Mouse (Mus musculus) adrenal gland, adult 2 months (tissue): ENCODE measurements around the gene Nxt1. TPM values are rescaled to one million over a fixed set of nuclear protein-coding genes. Genes with fewer than 3 reads are reported as not detected.

ENCODE experiments used
- DNase-seq: peaks from one replicate; pipeline ENCODE4 v3.0.0; 2021
- long read RNA-seq: library from polyadenylated mRNA; stranded (forward); transcript quantifications from one replicate; pipeline ENCODE4 v2.0.0, GENCODE M21; 2021
- polyA plus RNA-seq: library from polyadenylated mRNA; depleted of rRNA; stranded (reverse); fragments of >200 nt; gene quantifications from 2 replicates; pipeline ENCODE4 v1.2.3, GENCODE M21; 2012; rRNA removed
- total RNA-seq, 2 experiments: library from RNA; stranded (reverse); gene quantifications; 2 replicates each; pipeline ENCODE4 v1.2.3; 2021

Nxt1 gene
- total RNA-seq: 10 to 100 TPM; 15.8 to 20.6 TPM
- polyA plus RNA-seq: 10.9 and 11.1 TPM in 2 replicates
- long read RNA-seq, transcript Nxt1-201 (2 exons, 956 nt): major isoform, 12 of 15 reads
- long read RNA-seq, partial matches to known transcripts: 0 of 15 reads
- long read RNA-seq, other reads (novel, unspliced or antisense): 2 of 15 reads

DNA sequence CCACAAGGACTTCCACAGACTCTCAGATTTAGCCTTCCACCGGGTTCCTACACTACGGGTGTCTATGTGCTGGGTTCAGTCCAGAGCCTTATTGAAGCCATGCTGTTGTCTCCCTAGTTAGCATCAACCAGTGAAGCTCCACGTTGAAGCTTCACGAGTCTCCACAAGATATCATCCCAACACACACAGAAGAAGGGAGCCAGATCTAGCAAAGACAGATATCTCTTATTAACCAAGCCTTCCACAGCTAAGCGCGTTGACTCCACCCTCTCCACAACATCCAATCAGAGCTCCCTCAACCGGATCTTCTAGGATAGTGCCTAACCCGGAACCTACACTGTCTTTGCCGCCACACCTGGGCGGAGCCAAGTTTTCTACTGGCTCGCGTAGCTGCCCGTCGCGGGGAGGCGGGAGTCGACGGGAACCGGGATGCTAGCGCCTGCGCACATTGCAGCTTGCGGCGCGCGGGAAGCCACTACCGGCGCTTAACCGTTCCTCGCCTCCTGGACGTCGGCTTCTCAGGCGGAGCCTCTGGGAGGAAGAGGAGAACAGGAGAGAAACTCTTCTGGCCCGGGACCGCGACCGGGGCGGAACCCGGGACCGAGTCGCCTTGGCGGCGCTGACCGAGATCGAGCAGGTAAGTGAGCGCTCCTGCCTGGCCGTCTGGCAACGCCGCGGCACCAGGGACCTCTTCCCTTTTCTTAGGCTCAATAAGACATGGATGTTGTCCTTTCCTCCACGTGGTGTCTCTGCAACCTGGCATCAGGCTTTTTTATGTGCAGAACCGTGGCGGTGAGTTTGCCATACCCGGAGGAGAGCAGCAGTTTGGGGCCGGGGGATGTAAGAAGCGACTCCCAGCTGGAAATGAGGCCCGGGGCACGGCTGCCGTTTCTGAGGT is at the start of gene Nxt1:
Nxt1 (plus strand) TSS at position 403 of the 898 bp plus-strand sequence.
- peak; percentile 100 for DNase-seq

DNA sequence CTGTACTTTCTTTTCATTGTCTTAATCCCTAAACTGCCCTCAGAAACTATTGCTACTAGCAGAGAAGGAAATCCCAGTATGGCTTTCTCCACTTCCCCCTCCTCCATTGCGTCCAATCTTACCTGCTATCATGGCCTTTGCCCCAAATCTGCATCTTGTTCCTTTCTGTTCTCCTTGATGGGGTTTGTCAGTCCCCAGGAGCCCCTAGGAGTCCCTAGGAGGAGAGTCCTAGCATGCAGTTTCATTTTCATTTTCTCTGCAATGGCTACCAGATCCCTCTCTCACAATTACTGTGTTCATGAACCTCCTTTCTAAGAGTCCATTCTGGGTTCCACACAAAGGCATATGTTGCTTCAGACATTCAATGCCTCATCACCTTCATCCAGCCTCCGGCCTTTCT is 49.3 kb upstream of the Nxt1 start:
- DNase-seq: no peak

DNA sequence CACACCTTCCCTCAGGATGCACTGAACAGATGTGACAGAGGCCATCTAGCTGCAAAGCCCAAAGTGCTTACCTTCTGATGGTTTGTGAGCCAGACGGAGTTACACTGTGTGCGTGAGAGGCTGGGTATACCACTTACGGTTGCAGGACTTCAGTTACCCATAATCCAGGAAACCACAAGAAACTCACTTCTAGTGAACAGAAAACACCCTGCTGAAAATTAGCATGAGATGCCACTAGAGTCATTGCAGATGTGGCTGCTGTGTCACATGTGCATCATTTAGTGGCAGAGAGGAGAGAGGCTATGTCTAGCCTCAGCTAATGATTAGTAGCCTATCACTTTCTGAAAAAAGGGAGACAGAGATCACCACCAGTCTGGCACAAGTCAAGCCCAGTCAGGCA is 47.9 kb upstream of the Nxt1 start:
- DNase-seq: no peak

- peak; percentile 82 for DNase-seq
These were observed 45.4 kb upstream of the Nxt1 start for GRCm38 (mm10) chr2:148627011-148627471.

GRCm38 (mm10) chr2:148631011-148631410 is 41.4 kb upstream of the Nxt1 start:
- DNase-seq: no peak

DNA sequence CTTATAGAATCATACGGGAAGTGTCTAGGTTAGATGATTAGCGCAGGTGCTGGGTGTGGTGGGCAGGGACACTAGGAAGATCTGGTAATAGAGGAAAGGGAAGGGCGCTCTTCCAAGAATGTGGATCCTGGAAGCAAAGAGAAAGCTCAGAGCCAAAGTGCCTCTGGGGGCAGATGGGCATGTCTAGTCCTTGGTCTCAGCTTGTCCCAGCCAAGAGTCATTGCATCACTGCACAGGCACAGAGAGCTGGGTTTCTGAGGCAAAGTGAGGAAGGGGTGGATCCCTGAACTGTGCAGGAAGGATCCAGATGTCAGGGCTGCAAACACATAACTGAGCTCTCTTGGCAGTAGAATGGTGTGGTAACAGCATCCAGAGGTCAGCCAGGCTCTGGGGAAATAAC is 40.8 kb upstream of the Nxt1 start:
- peak; percentile 31 for DNase-seq

GRCm38 (mm10) chr2:148634466-148634865 is 37.9 kb upstream of the Nxt1 start:
- no peak for DNase-seq

- no peak for DNase-seq
These were observed 29.6 kb upstream of the Nxt1 start for GRCm38 (mm10) chr2:148642610-148643370.

GRCm38 (mm10) chr2:148644421-148645000 is 27.9 kb upstream of the Nxt1 start:
- DNase-seq: no peak

GRCm38 (mm10) chr2:148650587-148651357 is 21.6 kb upstream of the Nxt1 start:
- DNase-seq: no peak

GRCm38 (mm10) chr2:148654961-148655360 is 17.4 kb upstream of the Nxt1 start:
- peak; percentile 70 for DNase-seq

GRCm38 (mm10) chr2:148663458-148663857 is 8.9 kb upstream of the Nxt1 start:
- DNase-seq: no peak

DNA sequence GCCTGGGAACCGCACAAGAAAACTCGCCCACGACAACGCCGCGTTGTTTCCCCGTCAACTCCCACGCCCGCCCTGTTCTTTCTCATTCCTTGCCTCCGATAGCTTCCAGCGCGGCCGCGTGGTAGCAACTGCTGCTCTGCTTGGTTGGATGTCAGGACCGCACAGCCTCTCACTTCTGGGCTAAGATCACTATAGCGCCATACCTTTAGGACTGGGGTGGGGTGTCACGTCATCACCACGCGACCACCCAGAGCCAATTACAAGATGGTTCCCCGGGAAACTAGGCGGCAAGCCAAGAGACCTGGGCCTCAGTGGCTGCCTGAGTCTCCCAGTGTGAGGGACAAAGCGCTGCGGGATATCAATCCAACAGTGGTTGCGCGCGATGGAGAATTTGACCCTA is 5.4 kb downstream of the Nxt1 start:
- DNase-seq: peak; percentile 77

DNA sequence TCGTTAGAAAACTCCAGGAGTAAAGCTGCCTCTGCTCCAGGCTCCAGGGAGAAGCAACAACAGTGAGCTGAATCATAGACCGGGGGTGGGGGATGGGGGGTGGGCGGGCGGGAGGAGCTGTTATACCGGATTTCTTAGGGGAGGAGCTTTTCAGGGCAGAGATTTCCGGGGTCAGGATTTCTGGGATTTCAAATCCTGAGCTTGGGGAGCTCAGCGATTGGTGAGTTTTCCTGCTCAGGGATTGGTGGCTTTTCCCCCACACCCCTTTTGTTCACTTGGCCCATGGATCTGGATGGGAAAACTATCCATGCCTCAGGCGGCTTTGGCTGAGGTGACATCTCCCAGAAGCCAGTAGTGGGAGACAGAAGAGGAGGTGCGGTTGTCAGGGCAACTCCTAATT is 6.9 kb downstream of the Nxt1 start:
- DNase-seq: peak; percentile 85

GRCm38 (mm10) chr2:148680775-148681291 is 8.4 kb downstream of the Nxt1 start, which contains the start of gene Gzf1:
Gzf1 (plus strand) TSS chr2:148681023.
- peak; percentile 100 for DNase-seq

GRCm38 (mm10) chr2:148681461-148681891 is 9.1 kb downstream of the Nxt1 start:
- peak; percentile 69 for DNase-seq

DNA sequence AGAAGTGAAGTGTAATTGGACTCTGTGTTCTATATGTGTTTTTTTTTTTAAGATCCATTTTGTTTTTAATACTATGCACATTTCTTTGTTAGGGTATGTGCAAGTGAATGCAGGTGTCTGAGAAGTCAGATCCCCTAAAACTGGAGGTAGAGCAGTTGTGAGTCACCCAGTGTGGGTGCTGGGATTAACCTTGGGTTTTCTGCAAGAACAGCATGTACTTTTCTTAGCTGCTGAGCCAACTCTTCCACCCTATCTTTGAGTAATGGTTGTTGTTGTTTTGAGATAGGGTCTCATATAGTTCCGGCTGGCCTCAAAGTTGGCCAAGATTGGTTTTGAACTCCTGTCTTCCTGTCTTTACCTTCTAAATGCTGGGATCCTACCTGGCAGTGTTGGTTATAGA is 10.6 kb downstream of the Nxt1 start:
- peak; percentile 54 for DNase-seq

- no peak for DNase-seq
These were observed 12.6 kb downstream of the Nxt1 start for GRCm38 (mm10) chr2:148684972-148685371.

- DNase-seq: peak; percentile 19
These were observed 13.3 kb downstream of the Nxt1 start for GRCm38 (mm10) chr2:148685709-148686108.

- DNase-seq: no peak
These were observed 14.5 kb downstream of the Nxt1 start for GRCm38 (mm10) chr2:148686862-148687261.

DNA sequence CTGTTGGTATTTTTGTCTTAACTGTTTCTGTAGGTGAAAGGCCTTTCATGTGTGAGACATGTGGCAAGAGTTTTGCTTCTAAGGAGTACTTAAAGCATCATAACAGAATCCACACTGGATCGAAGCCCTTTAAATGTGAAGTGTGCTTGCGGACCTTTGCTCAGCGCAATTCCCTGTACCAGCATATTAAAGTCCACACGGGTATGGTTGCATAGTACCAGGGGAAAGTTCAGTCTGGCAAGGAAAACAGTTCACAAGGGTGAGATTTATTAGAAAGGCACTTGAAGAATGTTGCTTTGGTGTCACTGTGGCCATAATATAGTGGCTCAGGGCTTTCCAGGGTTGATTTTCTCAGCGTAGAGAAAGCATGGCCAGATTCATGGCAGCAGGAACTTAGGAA is 15.6 kb downstream of the Nxt1 start:
- no peak for DNase-seq
